22 mouse cellular contexts compared by ENCODE assay signal in the genomic region with DNA sequence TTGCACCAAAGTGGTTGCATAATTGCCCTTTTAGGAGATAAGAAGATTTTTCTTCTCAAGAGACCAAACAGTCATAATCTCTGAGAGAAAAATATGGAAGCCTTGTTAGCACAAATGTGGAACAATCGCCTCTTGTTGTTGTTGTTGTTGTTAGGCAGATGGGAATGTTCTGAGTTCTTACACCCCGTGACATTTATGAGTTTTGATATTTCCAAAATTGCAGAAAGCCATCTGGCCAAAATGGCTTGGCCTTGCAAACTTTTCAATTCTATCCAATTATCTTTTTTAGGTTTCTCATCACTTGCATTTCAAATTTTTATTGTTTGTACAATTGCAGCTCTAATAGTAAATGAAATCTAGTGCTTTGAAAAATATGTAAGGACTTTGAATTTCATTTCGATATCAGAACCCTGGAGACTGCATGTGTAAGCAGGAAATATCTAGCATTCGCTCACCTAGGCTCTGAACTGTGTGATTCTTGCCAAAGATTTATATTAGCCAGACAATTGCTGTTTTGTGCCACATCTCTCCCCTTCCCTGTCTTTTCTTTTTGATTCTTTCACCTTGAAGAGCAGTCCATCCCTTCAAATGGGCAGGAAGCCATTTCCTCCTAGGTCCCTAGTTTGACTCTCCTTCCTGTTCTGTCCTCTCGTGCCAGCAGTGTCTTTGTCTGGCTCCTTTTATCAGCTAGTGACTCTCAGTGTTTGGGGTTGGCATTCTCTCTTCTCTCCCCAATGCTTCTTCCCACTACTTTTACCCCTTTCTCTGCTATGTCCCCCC. TPM values are rescaled to one million over a fixed set of nuclear protein-coding genes. Genes with fewer than 3 reads are reported as not detected.
A peak's percentile ranks its signal among the peaks of the same experiment; 100 is the strongest.
DNase-seq lines count a peak whose midpoint lies in the region; ATAC-seq lines count a peak whose summit lies in the region.
"Had no signal": no experiment of that assay in that cellular context is flagged by ENCODE, and none has a peak within 500 bp of the region (broad histone marks: within the 10 kb centered on the region; RNA-seq: fewer than 3 reads in every experiment).

No protein-coding gene starts in this region.

- ATAC-seq in liver, embryonic 11.5 days (replicated peaks; ENCODE audit: low FRiP score) = no peak
- ATAC-seq in forebrain, embryonic 11.5 days (replicated peaks; ENCODE audit: low FRiP score) = no peak
- ATAC-seq: activated CD4-positive, CD25-positive, alpha-beta regulatory T cell, adult 4 months; forebrain, embryonic 15.5 days; intestine, embryonic 16.5 days; Patski had no signal

- no peaks in the 10 kb centered on the region for H3K9me3 ChIP-seq in liver, embryonic 11.5 days (ENCODE audit: control insufficient read depth, low read length)
- no peaks in the 10 kb centered on the region for H3K9me3 ChIP-seq in forebrain, embryonic 11.5 days (ENCODE audit: control insufficient read depth, low read length)
- H3K9me3 ChIP-seq: embryonic facial prominence, embryonic 15.5 days; forebrain, embryonic 10.5 days; forebrain, embryonic 15.5 days; heart, embryonic 13.5 days; hindbrain, embryonic 15.5 days had no signal

- H3K4me3 ChIP-seq in liver, embryonic 11.5 days (ENCODE audit: low read depth, low read length) = no peak overlapping the region
- no peak overlapping the region for H3K4me3 ChIP-seq in forebrain, embryonic 11.5 days (ENCODE audit: low read depth, low read length)
- H3K4me3 ChIP-seq: embryonic facial prominence, embryonic 15.5 days; erythroblast, embryonic 14.5 days; forebrain, embryonic 10.5 days; forebrain, embryonic 15.5 days; heart, embryonic 13.5 days; hindbrain, embryonic 15.5 days had no signal

- H3K9ac ChIP-seq in liver, embryonic 11.5 days (ENCODE audit: low read depth, low read length) = no peak overlapping the region
- no peak overlapping the region for H3K9ac ChIP-seq in forebrain, embryonic 11.5 days (ENCODE audit: low read length)
- H3K9ac ChIP-seq: embryonic facial prominence, embryonic 15.5 days; forebrain, embryonic 15.5 days; heart, embryonic 13.5 days; hindbrain, embryonic 15.5 days had no signal

- H3K4me1 ChIP-seq in liver, embryonic 11.5 days (replicated peaks; ENCODE audit: control insufficient read depth, insufficient read depth, low read length) = no peaks in the 10 kb centered on the region
- H3K4me1 ChIP-seq in forebrain, embryonic 11.5 days (replicated peaks; ENCODE audit: control insufficient read depth, insufficient read depth, low read length) = no peaks in the 10 kb centered on the region
- H3K4me1 ChIP-seq: embryonic facial prominence, embryonic 15.5 days; forebrain, embryonic 10.5 days; forebrain, embryonic 15.5 days had no signal

- H3K36me3 ChIP-seq in liver, embryonic 11.5 days (ENCODE audit: control insufficient read depth, insufficient read depth, low read length) = no peaks in the 10 kb centered on the region
- H3K36me3 ChIP-seq in forebrain, embryonic 11.5 days (ENCODE audit: control insufficient read depth, insufficient read depth, low read length) = no peaks in the 10 kb centered on the region
- H3K36me3 ChIP-seq: embryonic facial prominence, embryonic 15.5 days; forebrain, embryonic 10.5 days; forebrain, embryonic 15.5 days; heart, embryonic 13.5 days; hindbrain, embryonic 15.5 days had no signal

- 72% methylated on average over 5 of the region's 5 CpGs for WGBS in liver, embryonic 11.5 days
- WGBS in forebrain, embryonic 11.5 days = 83% methylated on average over 5 of the region's 5 CpGs

- no peaks in the 10 kb centered on the region for H3K27me3 ChIP-seq in liver, embryonic 11.5 days (replicated peaks; ENCODE audit: control insufficient read depth, insufficient read depth, low read length)
- no peaks in the 10 kb centered on the region for H3K27me3 ChIP-seq in forebrain, embryonic 11.5 days (ENCODE audit: control insufficient read depth, insufficient read depth, low read length)
- H3K27me3 ChIP-seq: CH12.LX; embryonic facial prominence, embryonic 15.5 days; forebrain, embryonic 15.5 days; heart, embryonic 13.5 days; hindbrain, embryonic 15.5 days; Patski had no signal

- no peak overlapping the region for H3K4me2 ChIP-seq in liver, embryonic 11.5 days
- no peak overlapping the region for H3K4me2 ChIP-seq in forebrain, embryonic 11.5 days (ENCODE audit: low read depth, low read length, severe bottlenecking)
- H3K4me2 ChIP-seq: embryonic facial prominence, embryonic 15.5 days; forebrain, embryonic 15.5 days; heart, embryonic 13.5 days; hindbrain, embryonic 15.5 days had no signal

- no peak overlapping the region for H3K27ac ChIP-seq in liver, embryonic 11.5 days (ENCODE audit: low read depth, low read length)
- no peak overlapping the region for H3K27ac ChIP-seq in forebrain, embryonic 11.5 days (ENCODE audit: low read depth, low read length)
- H3K27ac ChIP-seq: embryonic facial prominence, embryonic 15.5 days; forebrain, embryonic 10.5 days; forebrain, embryonic 15.5 days; heart, embryonic 13.5 days; hindbrain, embryonic 15.5 days had no signal

- DNase-seq in cerebellum, adult 18-20 months = peak; percentile 32 to 33
- DNase-seq in cerebellum, adult 11 months = no peak
- DNase-seq in brain, adult 2 months (ENCODE audit: low read depth, low spot score) = peak; percentile 55
- peak; percentile 23 for DNase-seq in cerebellum, adult 8-10 months
- DNase-seq in cerebellum, postnatal 14 days = peak; percentile 37 to 55
- no peak for DNase-seq in liver, embryonic 11.5 days (ENCODE audit: low spot score)
- no peak for DNase-seq in forebrain, embryonic 11.5 days (ENCODE audit: low spot score)
- DNase-seq: adrenal gland, postnatal 14 days; embryo, embryonic 11 days; gastrocnemius, postnatal 36 days; heart, adult 11 months; heart, postnatal 36 days had no signal

RNA-seq across cellular contexts. Expression of gene Lrrn3, which starts 49.8 kb away (rescaled TPM):
- polyA plus RNA-seq in liver, embryonic 11.5 days (2014; fragmentation: Nextera tagmentation; extraction: Ambion mirVana) = 6.0 and 7.3 TPM in 2 replicates
- polyA plus RNA-seq in forebrain, embryonic 11.5 days (2014; fragmentation: Nextera tagmentation; extraction: Ambion mirVana) = 23.5 and 24.0 TPM in 2 replicates
- polyA plus RNA-seq: erythroblast, embryonic 14.5 days had no signal

Comparison
In these comparisons a context has a peak if more than half of its experiments do, and no peak if none do; other contexts are left out.
1. DNase-seq: peak in cerebellum, adult 18-20 months (2 of 2), brain, adult 2 months (single experiment), cerebellum, adult 8-10 months (single experiment) and cerebellum, postnatal 14 days (2 of 2); none in cerebellum, adult 11 months (single experiment), liver, embryonic 11.5 days (single experiment) and forebrain, embryonic 11.5 days (single experiment).